Mouse (Mus musculus): Measurements from ENCODE around the gene Gng12.

- no peak for TF ChIP-seq CTCF (IDR thresholded peaks at IDR 0.05; ENCODE audit: low read depth, low read length)
- no peak for TF ChIP-seq POLR2A (IDR thresholded peaks at IDR 0.05; ENCODE audit: extremely low read depth, insufficient read depth, low read length)
Observed at GRCm38 (mm10) chr6:66981864-66982263, 85.7 kb downstream of the Gng12 start.

All from liver, adult 2 months (tissue).